Mouse (Mus musculus) spleen, adult 12 weeks (tissue): ENCODE results near the gene Shc4.

Source experiments
- DNase-seq: peaks from one replicate; pipeline ENCODE4 v3.0.0; 2022; ENCODE audit warnings: low spot score

Shc4 gene

DNA sequence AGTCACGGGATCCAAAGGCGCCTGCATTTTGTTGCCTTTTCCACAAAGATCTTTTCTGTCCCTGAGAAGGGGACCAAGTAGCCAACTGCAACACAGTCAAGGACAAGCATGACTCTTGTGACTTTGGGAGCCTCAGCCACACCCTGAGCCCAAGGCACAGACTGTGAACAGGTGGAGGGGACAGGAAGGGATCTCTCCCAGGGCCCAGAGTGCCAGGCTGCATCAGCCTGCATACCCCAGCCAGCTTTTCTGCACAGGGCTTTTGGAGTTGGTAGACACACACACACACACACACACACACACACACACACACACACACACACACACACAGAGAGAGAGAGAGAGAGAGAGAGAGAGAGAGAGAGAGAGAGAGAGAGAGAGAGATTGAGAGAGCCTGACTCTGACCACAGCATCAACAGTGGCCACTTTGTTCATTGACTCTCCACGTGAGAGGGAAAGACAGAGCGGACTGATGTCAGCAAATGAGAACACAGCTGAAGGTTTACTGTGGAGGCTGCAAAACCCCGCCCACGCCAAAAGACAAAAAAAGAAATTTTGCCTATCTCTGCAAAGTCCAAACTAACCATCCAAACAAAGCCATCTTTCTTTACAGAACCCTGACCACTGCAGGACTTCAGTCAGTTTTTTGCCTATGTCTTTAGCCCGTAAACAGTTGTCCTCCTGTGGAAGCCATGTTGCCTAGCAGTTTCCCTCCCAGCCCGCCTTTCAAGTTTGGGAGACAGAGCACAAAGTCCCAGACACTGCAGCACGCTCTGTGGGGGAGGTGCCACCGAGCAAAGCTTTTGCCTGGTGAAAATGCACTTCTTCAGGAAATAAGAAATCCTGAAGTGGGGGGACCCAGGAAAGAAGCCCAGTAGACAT, 39.1 kb downstream of the Shc4 start:
- no peak for DNase-seq

DNA sequence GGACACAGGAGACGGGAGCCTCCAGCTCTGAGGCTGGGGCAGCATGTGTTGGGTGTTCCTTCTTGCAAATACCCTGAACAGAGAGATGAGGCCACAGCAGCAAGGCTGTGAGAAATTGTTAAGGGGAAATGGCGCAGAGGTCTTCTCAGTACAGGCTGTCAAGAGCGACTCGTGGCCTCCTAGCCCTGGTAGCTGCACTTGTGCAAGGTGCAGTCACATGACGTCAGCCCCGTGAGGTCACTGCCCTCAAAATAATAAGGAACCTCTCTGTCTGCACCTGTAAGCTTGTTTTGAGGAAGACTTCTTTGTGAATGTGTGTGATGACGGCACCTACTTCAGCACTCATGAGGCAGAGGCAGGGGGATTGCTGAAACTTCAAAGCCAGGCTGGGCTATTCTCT, 40.1 kb downstream of the Shc4 start:
- DNase-seq: no peak

DNA sequence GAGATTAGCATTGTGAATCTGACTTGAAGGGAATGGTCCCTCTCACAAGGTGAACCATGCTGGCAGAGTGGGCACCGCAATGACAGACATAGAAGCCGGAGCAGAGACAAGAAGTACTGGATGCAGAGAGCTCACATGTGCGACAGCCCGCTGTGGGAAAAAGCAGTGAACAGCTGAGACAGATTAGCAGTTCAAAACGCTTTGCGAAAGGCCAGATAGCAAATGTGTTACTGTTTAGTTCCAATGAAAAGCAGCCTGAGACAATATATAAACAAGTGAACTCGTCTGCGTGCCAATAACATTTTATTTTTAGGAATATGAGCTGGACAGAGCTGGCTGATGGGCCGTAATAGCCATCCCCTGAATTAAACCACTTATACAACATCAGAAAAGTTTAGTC, 42.1 kb downstream of the Shc4 start:
- DNase-seq: no peak

DNA sequence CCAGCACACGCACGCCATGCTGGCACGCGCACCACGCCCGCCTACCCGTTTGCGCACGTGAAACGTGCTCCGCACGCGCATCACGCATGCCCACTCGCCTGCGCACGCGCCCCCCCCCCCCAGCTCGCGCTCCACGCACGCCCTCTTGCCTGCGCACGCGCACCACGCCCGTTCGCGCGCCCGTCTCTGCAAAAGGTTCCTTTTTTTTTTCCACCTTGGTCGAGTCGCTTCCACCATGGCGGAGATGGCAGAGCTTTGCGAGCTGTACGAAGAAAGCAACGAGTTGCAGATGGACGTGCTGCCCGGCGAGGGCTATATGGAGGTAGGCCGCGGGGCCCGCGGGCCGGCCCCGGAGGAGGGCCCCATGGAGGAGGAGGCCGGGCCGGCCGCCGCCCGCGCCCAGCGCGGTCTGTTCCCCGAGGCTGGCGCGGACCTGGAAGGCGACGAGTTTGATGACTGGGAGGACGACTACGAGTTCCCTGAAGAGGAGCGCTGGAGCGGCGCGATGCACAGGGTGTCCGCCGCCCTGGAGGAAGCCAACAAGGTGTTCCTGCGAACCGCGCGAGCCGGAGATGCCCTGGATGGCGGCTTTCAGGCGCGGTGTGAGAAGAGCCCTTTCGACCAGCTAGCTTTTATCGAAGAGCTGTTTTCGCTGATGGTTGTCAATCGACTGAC, 50.9 kb downstream of the Shc4 start, which contains the start of gene Eid1:
Gene Eid1 (plus strand): TSS at position 139 of the 675 bp plus-strand sequence.
- peak; percentile 62 for DNase-seq

DNA sequence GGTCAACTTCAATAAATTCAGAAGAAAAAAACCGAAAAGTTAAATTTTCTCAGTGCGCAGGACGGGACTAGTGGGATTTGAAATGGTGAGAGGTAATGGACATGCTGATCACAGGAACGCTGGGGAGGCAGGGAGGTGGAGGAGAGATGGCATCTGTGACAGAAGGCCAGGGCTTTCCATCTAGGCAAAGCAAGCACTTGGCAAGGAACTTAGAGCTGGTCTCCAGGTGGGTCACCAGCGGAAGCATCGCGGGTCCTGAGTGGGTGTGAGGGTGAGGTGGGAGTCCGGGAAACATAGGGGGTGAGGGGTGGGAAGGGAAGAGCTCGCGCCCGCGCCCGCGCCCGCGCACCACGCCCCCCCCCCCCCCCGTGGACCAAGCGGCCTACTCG, 51.4 kb downstream of the Shc4 start:
- DNase-seq: no peak

DNA sequence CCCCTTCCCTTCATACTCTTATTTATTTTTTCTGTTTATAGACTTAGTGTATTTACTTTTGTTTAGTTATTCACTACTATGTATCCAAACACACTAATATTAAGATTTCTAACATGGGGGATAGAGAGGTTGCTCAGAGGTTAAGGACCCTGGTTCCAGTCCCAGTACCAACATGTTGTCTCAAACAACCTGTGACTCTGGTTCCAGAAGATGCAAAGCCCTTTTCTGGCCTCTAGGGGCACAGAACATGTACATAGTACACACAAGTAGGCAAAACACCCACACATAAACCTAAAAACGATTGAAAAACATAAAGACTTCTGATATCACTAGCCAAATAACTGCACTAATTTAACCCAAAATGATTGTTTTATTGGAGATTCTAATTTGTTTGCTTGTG, 53.1 kb downstream of the Shc4 start:
- DNase-seq: no peak

DNA sequence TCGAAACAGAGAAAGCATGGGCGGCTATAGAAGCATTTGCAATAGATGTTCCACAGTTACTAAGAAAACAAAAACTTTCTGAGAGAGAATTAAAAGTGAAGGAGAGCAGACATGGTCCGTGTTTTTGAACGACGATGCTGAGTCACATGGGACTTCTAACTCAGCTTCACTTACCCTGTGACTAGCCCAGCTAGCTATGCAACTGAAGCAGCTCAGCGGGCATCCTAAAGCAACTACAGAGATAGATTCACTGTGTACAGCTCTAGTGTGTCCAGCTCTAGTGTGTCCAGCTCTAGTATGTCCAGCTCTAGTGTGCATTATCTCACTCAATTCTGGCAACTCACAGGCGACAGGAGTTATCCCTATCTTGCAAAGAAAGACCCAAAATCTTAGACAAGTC, 56.2 kb downstream of the Shc4 start:
- DNase-seq: no peak

DNA sequence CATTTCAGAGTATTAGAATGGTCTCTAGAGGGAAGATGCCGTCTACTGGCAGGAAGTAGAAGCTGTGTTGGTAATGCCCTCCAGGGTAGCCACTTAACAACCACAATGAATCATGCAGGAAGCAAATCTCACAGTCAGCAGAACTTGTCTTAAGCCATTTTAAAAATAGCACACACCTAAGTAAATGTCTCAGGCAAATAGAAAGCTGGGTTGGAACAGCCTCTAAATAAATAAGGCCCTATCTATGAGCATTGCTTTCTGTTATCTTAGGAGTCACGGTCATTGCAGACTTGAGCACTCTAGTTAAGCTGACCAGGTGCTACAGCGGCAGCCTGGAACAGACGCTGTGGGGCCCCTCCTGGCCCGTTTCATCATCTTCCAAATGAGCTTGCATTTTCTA, 56.8 kb downstream of the Shc4 start:
- DNase-seq: no peak

DNA sequence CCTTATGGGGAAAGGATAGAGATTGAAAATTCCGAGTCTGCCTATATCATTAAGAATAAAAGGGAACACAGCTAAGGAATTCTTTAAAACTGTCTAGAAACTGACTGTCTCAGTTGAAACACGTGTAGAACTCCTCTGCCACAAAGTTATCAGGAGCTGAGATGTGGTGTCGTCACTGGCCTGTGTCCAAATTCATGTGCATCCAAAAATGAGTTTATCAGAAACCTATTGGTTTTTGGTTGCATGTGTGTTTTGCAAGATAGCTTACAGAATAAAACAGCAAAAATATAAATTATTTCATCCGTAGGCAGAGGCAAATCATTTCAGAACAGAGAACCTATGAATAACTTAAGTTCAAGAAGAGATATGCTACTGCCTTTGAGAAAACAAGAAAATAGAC, 57.3 kb downstream of the Shc4 start:
- no peak for DNase-seq

DNA sequence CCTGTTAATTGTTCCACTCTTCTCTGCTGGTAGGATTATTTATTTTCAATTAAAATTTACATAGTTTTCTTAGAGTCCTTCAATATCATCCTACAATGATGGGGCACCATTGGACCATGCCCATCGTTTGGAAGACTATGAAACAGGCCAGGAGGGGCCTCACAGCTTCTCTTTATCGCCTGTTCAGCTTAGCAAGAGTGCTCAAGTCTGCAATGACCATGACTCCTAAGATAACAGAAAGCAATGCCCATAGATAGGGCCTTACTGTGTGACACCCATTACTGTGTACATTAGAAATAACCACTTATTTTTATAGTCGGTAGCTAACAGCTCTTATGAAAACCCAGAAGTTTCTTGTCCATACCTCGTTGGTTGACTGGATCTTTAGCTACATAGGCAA, 58.0 kb downstream of the Shc4 start:
- no peak for DNase-seq

DNA sequence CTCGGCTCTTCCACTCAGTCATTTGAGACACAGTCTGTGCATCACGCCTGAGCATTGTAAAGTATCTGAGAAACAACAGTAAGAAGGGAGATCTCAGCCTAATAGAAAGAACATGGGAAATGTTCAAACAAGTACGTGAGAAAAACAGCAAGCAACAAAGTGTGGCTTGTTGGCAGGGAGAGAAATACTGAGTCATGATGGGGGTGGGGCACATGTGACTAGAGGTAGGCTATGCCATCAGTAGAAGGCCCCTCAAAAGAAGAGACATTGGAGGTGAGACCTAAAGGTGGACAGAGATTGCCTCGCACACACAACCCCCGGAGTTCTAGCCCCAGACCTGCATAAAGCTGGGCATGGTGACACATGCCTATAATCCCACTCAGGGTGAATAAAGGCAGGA, 58.7 kb downstream of the Shc4 start:
- DNase-seq: no peak

DNA sequence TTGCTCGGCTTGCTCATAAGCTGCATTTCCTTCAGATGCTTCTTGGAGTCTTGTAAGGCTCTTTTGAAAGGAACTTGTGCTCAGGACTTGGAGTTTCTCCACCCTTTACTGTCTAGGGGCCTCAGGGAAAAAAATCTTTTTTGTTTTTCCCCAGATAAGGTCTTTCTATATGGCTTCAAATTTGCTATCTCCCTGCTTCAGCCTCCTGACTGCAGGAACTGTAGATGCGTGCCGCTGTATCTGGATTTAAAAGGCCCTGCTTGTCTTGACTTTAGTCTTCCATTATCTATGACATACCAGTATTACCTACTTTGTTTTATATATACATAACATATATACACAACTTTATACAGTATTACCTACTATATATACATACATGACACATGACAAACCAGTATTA, 61.4 kb downstream of the Shc4 start:
- no peak for DNase-seq

DNA sequence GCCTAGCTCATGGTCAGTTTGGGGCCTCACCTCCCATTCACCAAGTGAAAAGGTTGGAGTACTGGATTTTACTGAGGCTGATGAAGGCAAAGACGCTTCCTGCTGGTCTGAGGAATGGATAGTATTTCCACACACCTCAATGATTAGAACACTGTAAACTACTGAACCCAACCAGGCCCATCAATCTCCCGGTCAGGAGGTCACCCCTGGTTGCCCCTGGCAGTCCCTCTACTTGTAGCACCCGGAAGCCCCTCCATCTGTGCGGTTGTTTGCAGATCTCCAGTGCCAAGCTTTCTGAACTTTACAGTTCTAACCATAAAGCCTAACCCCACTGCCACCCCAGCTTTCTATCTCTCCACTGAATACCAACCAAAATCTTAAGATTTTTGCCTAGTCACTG, 62.8 kb downstream of the Shc4 start:
- DNase-seq: no peak

DNA sequence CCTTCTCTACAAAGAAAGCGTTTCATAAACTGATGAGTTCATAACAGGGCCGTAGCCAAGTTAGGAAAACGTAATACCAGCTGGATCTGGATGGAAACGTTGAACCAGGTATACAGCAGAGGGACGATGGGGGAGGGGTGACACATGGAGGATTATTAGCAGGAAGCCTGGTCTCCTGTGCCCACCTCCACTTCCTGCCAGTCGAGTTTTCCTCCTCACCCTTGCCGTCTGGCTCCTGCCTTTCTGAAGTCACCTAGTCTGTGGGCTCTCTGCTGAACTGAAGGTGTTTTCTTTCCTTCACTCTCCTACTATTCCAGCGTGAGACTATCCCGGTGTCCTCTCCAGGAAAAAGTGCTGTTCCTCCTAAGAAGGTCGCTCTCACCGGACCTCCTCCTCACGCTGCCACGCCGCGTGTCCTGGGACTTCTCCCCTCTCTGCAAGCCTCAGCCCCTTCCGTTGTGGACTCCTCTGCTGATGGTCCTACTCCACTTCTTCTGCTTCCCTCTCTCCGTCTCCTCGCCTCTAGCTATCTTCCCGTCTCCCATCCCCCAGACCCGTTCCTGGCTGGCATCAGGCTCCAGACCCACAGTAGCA, 63.3 kb downstream of the Shc4 start:
- no peak for DNase-seq

DNA sequence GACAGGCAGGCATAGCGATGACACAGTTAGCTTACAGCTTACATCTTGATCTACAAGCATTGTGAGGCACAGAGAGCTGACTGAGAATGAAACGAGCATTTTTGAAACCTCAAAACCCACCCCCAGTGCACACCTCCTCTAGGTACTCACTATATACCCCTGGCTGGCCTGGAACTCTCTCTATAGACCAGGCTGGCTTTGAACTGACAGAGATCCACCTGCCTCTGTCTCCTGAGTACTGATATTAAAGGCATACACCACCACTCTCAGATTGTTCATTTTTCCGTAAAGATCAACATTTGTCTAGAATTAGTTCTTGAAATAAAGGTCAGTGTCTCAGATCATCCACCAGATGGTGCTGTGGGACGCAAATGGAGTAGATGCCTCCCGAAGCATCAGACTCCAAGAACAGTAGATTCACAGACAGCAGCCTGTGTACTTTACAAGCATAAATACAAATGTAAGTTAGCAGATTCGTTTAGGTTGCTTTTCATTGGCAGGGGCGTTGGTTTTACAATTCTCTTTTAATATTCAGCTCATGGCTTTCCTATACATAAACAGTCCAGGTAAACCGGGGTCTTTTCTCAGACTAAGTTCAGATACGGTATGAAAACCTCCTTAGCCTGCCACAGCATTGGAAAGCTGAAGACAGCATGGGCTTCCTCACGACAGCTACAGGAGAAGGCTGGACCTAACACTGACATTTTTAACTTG, 64.0 kb downstream of the Shc4 start:
- DNase-seq: peak; percentile 56

DNA sequence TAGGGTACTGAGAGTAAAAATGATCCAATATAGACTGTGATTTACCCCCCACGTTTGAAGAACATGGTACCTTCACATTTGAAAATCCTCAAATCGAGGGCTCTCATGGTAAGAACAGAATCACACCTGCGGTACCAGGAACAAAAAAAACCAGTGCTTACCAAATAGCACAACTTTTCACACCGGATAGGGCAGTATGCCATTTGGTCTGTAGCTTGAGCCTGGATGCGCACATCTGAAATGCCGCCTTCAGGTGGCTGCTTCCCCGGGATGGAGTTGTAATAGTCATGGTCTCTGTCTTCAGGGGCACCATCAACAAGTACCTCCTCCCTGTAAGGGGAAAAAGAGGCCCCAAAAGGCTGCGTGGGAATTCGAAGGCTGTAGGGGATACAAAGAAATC, 68.6 kb downstream of the Shc4 start:
- DNase-seq: no peak

DNA sequence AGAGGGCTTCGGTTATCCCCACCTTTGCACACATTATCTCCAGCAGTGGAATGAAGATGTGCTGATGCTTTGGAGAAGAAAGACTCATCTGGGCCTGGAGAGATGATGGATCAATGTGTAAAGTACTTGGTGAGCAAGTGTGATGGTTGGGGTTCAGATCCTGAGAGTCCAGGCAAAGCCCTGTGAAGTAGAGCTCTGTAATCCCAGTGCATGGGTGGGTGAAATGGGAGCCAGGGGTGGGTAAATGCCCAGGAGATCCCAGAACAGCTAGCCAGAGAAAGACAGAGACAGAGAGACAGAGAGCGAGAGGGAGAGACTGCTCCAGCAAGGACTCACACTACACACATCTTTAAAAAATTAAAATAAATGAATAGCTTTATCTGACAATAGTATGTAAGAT, 70.7 kb downstream of the Shc4 start:
- no peak for DNase-seq

DNA sequence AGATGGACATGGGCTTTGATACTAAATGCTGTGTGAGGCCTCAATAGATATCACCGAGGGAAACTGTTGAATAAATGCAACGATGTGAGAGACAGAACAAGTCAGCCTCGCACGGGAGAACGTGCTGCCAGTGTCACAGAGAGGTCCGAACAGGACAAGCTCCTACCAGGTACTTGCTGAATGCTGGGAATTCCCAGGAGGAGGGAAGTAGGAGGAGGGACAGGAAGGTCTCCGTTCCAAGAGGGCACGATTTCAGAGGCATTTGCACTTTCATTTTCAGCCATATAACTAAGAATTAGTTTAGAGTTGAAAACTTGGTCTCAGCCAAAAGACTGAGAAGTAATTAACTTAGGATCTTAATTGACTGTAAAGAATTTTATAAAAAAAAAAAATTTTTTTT, 72.4 kb downstream of the Shc4 start:
- no peak for DNase-seq

DNA sequence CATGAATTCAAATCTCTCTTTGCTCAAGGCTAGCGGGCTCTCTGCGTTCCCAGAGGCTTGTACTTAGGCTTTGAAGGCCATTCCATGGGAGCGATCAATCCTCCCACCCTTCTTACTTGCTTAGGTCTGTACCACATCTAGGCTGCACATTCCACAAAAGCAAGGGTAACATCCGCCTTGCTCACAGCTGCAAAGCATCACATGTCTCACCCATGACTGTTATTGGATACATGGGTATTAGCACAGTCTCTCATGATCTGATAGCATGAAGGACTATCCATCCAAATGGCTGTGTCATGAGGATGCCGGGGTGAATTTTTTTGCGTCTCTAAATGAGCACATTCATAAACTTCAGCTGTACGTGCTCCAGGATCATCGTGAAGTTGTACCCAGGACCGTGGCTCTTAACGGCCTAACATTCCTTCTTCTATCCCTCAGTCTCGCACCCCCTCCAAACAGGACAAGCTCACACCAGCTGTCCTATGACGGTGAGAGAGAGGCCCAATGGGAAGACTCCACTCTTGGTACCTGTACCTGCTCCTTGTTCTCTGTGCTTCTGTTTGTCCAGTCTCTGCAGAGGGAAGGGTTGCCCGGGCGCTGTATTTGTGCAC, 73.1 kb downstream of the Shc4 start:
- no peak for DNase-seq

DNA sequence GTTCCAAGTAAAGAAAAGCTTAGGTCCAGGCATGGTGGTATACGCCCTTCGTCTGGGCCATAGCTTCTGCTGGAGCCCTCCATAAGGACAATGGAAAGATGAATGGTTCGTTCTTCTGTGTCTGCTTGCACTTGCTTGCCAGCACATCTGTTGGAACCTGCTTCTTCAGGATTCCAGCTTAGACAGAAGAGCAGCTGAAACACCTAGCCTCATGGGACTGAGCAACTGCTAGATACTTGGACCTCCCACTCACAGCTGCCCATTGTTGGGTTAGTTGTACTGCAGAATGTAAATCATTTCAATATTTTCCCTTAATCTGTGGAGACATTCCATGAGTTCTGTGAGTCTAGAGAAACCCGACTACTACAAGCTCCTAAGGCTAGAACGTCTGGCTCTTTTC, 73.9 kb downstream of the Shc4 start:
- no peak for DNase-seq

DNA sequence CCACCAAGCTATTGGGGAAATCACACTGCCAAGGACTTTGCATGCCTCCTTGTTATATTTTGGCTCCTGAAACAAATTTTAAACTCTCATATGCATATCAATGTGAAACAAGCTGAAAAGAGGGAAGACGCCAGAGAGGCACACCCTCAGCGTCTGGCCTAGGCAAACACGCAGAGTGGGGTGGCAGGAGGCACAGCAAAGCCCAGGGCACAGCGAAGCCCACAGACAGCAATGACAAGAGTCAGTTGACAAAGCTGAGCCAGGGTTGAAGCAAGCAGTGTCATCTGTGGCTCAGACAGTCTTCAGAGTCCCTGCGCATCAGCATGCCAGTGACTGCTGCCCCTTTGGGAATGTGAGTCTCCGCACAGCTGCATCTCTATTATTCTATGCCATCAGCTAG, 79.0 kb downstream of the Shc4 start:
- DNase-seq: no peak

DNA sequence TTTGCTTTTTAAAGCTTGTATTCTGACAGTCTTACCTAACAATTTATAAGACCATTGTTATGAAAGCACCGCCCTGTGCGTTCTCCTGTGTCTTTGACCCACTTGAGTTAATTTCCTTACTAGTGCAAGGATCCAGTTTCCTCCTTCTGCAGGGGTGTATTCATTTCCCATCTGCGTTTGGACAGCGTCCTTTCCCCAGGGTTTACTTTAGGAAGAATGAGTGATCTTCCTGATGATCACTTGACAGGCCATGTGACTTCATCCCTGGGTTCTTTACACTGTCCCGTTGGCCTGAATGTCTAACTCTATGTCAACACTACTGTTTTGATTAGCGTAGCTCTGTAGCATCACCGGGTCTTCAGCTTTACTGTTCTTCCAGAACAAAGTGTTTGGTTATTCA, 86.6 kb downstream of the Shc4 start:
- no peak for DNase-seq
